20 mouse cellular contexts compared by ENCODE assay signal in the genomic region with DNA sequence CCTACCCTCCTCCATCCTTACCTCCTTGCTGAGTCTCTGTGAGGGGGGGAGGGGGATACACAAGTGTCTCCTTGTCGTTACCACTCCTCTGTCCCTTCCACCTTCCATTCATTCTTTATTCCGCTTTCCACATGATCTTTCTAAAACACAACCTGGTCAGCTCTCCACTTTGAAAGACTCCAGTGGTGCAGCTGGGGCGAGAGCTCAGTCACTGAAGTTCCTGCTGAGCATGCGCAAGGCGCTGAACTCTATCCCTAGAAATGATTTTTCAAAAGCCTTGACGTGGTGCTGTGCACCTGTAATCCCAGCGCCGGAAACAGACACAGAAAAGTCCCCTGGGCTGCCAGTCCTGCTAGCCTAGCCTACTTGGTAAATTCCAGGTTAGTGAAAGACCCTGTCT. TPM values are rescaled to one million over a fixed set of nuclear protein-coding genes. Genes with fewer than 3 reads are reported as not detected.
A peak's percentile ranks its signal among the peaks of the same experiment; 100 is the strongest.
DNase-seq lines count a peak whose midpoint lies in the region; ATAC-seq and TF ChIP-seq lines count a peak whose summit lies in the region.
"Had no signal": no experiment of that assay in that cellular context is flagged by ENCODE, and none has a peak within 500 bp of the region (broad histone marks: within the 10 kb centered on the region; RNA-seq: fewer than 3 reads in every experiment).

No protein-coding gene starts in this region.

- TF ChIP-seq EP300 in stomach, postnatal 0 days (optimal IDR thresholded peaks at IDR 0.05), result no peak

- no peak overlapping the region for H3K4me3 ChIP-seq in left cerebral cortex, adult 2 months
- no peak overlapping the region for H3K4me3 ChIP-seq in stomach, postnatal 0 days (ENCODE audit: low read depth, low read length)
- H3K4me3 ChIP-seq: embryonic facial prominence, embryonic 10.5 days; forebrain, embryonic 13.5 days; gastrocnemius, adult 2 months; heart, embryonic 12.5 days; intestine, embryonic 15.5 days had no signal

- H3K27ac ChIP-seq in left cerebral cortex, adult 2 months, result peak overlapping the region; percentile 64; the same call in 1 of the 2 replicates
- H3K27ac ChIP-seq in stomach, postnatal 0 days (replicated peaks), result no peak overlapping the region
- H3K27ac ChIP-seq: embryonic facial prominence, embryonic 10.5 days; forebrain, embryonic 13.5 days; gastrocnemius, adult 2 months; intestine, embryonic 15.5 days had no signal

- ATAC-seq in stomach, postnatal 0 days (ENCODE audit: low FRiP score, low TSS enrichment), result peak; percentile 35; the same call in 1 of the 2 replicates
- ATAC-seq: CD4-positive, CD25-positive, alpha-beta regulatory T cell, adult 4 months; intestine, embryonic 15.5 days had no signal

- peak; percentile 28 for DNase-seq in cerebellum, adult 11 months
- DNase-seq in cerebellum, postnatal 4 days (ENCODE audit: low spot score in 2 of 2), result no peak
- DNase-seq in left cerebral cortex, adult 2 months (ENCODE audit: extremely low spot score in 1 of 2, low spot score in 2 of 2), result no peak
- no peak for DNase-seq in left cerebral cortex, postnatal 25 days (ENCODE audit: low spot score in 2 of 2)
- peak; percentile 53 for DNase-seq in cerebellum, adult 9-11 months
- no peak for DNase-seq in stomach, postnatal 0 days (ENCODE audit: low spot score)
- no peak for DNase-seq in ovary, postnatal 10 days (ENCODE audit: low spot score)
- no peak for DNase-seq in spleen, postnatal 36 days (ENCODE audit: low spot score in 2 of 2)
- DNase-seq: adrenal gland, adult 8-10 months; adrenal gland, postnatal 36 days; B cell, adult 2 months; gastrocnemius, adult 2 months; gastrocnemius, postnatal 25 days had no signal

- H3K9ac ChIP-seq in stomach, postnatal 0 days (ENCODE audit: low read length), result no peak overlapping the region
- H3K9ac ChIP-seq: forebrain, embryonic 13.5 days; forebrain, postnatal 0 days; heart, embryonic 12.5 days; intestine, embryonic 15.5 days had no signal

- H3K9me3 ChIP-seq in stomach, postnatal 0 days (ENCODE audit: control insufficient read depth, low read length), result no peaks in the 10 kb centered on the region
- H3K9me3 ChIP-seq: embryonic facial prominence, embryonic 10.5 days; forebrain, embryonic 13.5 days; G1E; heart, embryonic 12.5 days; intestine, embryonic 15.5 days had no signal

- intact Hi-C loops in left cerebral cortex, adult 2 months (cut with DNase I), result no loop called here
- intact Hi-C loops in left cerebral cortex, postnatal 25 days (cut with DNase I), result no loop called here

- H3K4me2 ChIP-seq in stomach, postnatal 0 days (replicated peaks; ENCODE audit: low read depth), result no peak overlapping the region
- H3K4me2 ChIP-seq: forebrain, embryonic 13.5 days; heart, embryonic 12.5 days; intestine, embryonic 15.5 days had no signal

- no peaks in the 10 kb centered on the region for H3K27me3 ChIP-seq in stomach, postnatal 0 days (ENCODE audit: control insufficient read depth, insufficient read depth, low read length)
- H3K27me3 ChIP-seq: forebrain, embryonic 13.5 days; heart, embryonic 12.5 days; intestine, embryonic 15.5 days had no signal

- H3K4me1 ChIP-seq in stomach, postnatal 0 days (replicated peaks; ENCODE audit: control insufficient read depth, insufficient read depth), result no peaks in the 10 kb centered on the region; the same call in 1 of the 2 replicates

- no peaks in the 10 kb centered on the region for H3K36me3 ChIP-seq in stomach, postnatal 0 days (ENCODE audit: control insufficient read depth, insufficient read depth, low read length)
- H3K36me3 ChIP-seq: embryonic facial prominence, embryonic 10.5 days; G1E; heart, embryonic 12.5 days; intestine, embryonic 15.5 days had no signal

- WGBS in stomach, postnatal 0 days, result 60% methylated on average over 8 of the region's 8 CpGs

- TF ChIP-seq CTCF in left cerebral cortex, adult 2 months (IDR thresholded peaks at IDR 0.05), result no peak
- TF ChIP-seq CTCF in stomach, postnatal 0 days (IDR thresholded peaks at IDR 0.05; ENCODE audit: low read depth), result no peak

RNA-seq across cellular contexts. Expression of a gene that starts 15.1 kb away (rescaled TPM):
- total RNA-seq in left cerebral cortex, adult 2 months (2021), result 10 to 100 TPM; 63.2 to 64.6 TPM
- 10 to 100 TPM; 47.8 to 57.3 TPM for total RNA-seq in left cerebral cortex, postnatal 25 days (2021)
- polyA plus RNA-seq in stomach, postnatal 0 days (2015; fragmentation: Nextera tagmentation; extraction: Ambion mirVana), result 2.0 and 2.6 TPM in 2 replicates

Comparison
In these comparisons a context has a peak if more than half of its experiments do, and no peak if none do; other contexts are left out.
1. DNase-seq: peak in cerebellum, adult 11 months (single experiment) and cerebellum, adult 9-11 months (single experiment); none in cerebellum, postnatal 4 days (0 of 2), left cerebral cortex, adult 2 months (0 of 2), left cerebral cortex, postnatal 25 days (0 of 2), stomach, postnatal 0 days (single experiment), ovary, postnatal 10 days (single experiment) and spleen, postnatal 36 days (0 of 2).